Mouse (Mus musculus) cerebellum, adult 18-20 months (tissue): Measurements from ENCODE around the gene Tceal6.
"Not testable (repeated sequence)": the region's sequence is repeated elsewhere in the genome, so short reads cannot be mapped to it uniquely, and the experiment has no call there.

ENCODE experiments used
- DNase-seq, 2 experiments: peaks; one replicate each; pipeline ENCODE4 v3.0.0; 2021

Tceal6 gene

GRCm38 (mm10) chrX:135210436-135211221 lies at the start of gene Tceal6:
Gene Tceal6 (minus strand): TSS chrX:135210687.
- DNase-seq, result peak; percentile 40 to 43

GRCm38 (mm10) chrX:135209773-135210435 lies 583 bp downstream of the Tceal6 start:
- DNase-seq, result peak; percentile 26 to 47

- DNase-seq, result not testable (repeated sequence)
Observed at GRCm38 (mm10) chrX:135189924-135190323, 20.6 kb downstream of the Tceal6 start.

- DNase-seq, result not testable (repeated sequence)
Observed at GRCm38 (mm10) chrX:135188661-135189060, 21.8 kb downstream of the Tceal6 start.

GRCm38 (mm10) chrX:135177532-135177931 lies 33.0 kb downstream of the Tceal6 start, which contains the start of gene Gm15023:
Gene Gm15023 (minus strand): TSS chrX:135177632.
- not testable (repeated sequence) for DNase-seq
